Mouse (Mus musculus) left cerebral cortex, postnatal 14 days (tissue): ENCODE measurements around the gene Pdzrn4. TPM values are rescaled to one million over a fixed set of nuclear protein-coding genes. Genes with fewer than 3 reads are reported as not detected.

Source experiments
- DNase-seq, 2 experiments: peaks; one replicate each; pipeline ENCODE4 v3.0.0; 2021 to 2022; ENCODE audit warnings: low spot score in 2 of 2, mixed read lengths in 1 of 2
- intact Hi-C: fragments of 180-260 bp; cut with DNase I; formaldehyde crosslinking; loops from one replicate; pipeline ENCODE4 v1.15.1; 2025
- total RNA-seq, 2 experiments: library from RNA; stranded (reverse); gene quantifications; 2 replicates each; pipeline ENCODE4 v1.2.3; 2021

Gene Pdzrn4
- total RNA-seq, 2 experiments from 2014 or later, result 13.9 to 15.2 TPM

DNA sequence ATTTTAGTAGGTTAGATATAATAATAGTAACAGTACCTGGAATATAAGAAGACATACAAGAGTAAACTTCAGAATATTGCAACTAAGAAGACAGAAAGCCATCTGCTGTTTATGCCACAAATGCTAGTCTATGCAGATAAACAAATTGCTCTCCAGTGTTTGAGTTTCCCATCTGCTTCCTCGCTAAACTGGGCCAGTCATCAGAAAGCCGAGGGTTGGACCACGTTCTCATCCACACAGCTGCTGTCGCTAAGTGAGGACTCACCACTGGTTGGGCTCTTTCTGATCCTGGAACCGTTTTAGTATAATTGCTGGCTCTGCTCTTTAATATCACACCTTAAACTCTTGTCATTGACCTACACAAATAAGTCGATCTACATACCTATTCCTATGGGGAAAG lies 85.5 kb downstream of the Pdzrn4 start:
- DNase-seq, result peak; percentile 22 to 30
- intact Hi-C loops, result no loop called here

- DNase-seq, result peak; percentile 16 to 21
- intact Hi-C loops, result no loop called here
Observed at GRCm38 (mm10) chr15:92491376-92491775, 94.7 kb downstream of the Pdzrn4 start.

DNA sequence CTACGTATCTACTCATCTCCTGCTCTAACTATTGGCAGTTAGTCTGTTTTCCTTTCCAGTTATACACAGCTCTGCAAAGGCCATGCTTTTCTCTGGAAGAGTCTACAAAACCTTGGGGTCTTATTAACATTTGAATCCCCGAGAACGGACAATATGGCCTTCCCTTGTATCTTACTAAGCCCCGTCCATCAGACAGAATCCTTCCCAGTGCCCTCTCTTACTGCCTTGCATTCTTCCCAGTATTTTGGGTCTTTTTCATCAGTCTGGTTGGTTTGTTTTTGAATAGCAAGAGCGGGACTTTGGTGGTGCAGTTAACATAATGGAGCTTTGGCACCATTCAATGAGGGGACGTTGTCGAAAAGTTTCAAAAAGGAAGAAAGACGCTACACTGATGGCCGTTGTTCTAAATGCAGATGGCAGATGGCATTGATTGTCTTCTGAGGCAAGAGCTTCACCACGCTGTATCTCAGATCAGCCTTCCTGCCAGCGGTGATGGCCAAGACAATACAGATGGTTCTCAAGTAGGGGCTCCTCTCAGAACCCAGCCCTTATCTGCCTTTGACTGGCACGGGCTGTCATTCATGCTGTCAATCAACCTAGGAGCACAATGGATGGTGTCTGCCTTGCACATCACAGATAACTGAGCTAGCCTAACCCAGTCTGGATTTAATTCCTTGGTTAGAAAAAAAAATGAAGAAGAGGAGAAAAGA lies 98.9 kb downstream of the Pdzrn4 start:
- intact Hi-C loops, result no loop called here
- DNase-seq, result no peak

GRCm38 (mm10) chr15:92500276-92500838 lies 103.7 kb downstream of the Pdzrn4 start:
- intact Hi-C loops, result no loop called here
- DNase-seq, result no peak

- DNase-seq, result no peak
- intact Hi-C loops, result no loop called here
Observed at GRCm38 (mm10) chr15:92502797-92503196, 106.1 kb downstream of the Pdzrn4 start.

DNA sequence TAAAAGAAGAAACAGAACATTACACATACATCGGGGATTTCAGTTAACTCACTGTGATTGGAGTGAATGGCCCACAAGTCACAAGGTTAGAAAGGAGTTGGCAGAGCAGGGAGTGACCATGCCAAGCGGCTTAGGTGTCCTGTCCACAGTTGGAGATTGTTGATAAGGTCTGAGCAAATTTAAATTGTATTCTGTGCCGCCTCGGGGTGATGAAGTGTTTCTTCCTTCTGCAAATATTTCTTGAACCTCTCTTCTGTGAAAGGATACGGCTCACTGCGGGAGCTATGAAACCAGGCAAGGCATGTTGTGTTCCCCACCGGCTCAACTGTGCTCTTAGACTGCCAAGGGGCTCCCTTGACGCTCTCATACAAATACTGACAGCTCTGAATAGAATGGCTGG lies 112.7 kb downstream of the Pdzrn4 start:
- intact Hi-C loops, result no loop called here
- no peak for DNase-seq

DNA sequence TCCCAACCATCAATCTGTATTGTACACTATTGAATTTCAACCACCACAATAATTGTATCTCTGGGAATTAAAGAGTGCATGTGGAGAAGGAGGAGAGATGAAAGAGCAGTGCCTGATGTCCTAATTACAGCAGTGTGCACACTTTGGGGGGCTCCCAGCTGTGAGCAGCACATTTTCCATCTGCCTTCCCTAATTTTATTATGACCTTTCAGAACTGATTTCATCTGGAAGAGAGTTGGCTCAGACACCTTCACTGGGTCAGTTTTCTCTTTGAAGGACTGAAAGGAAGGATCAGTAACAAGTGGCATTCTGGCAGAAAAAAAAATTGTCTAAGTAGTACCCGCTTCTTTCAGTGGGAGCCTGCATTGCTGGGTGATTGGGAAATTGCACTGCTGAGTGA lies 119.0 kb downstream of the Pdzrn4 start:
- DNase-seq, result no peak
- intact Hi-C loops, result no loop called here

GRCm38 (mm10) chr15:92520677-92521225 lies 124.1 kb downstream of the Pdzrn4 start:
- peak in 1 of 2 experiments; percentile 12 for DNase-seq
- intact Hi-C loops, result loop anchor here (10.0 kb wide), 1 partner anchor 704 kb away; no protein-coding TSS in a partner anchor

DNA sequence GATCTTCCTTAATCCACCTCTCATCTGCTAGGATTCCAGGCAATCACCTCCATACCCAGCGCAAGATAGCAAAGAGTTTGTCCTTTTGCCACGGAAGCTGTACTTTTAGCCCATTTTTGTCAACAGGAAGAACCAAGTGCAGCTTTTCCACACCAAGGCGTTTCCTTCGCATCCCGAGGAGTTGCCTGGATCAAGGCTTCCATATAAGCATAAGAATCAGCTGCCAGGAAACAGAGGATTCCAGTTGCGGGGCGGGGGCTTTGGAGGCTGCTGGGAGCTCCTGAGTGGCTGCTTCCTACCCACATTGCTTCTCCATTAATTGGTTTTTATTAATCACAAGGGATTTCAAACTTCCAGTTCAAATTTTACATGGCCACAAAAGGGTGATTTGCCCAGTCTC lies 125.0 kb downstream of the Pdzrn4 start:
- DNase-seq, result no peak
- intact Hi-C loops, result loop anchor here (10.0 kb wide), 1 partner anchor 703 kb away; no protein-coding TSS in a partner anchor

DNA sequence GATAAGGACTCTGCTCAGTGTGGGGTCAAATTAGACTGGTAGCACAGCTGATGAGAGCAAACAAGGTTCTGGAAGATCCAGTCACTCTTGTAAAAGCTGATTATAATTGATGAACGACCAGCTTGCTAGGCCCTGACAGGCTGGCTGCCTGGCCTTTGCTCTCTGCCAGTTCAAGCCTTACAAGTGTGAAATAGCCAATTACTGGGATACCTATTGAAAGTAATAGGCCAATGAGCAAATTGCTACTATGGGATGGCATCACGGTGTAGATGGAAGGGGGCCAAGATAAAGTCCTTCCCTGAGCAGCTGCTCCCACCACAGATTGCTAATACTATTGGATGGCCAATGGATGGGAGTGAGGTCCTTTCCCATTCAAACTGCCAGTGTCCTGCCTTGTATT lies 128.2 kb downstream of the Pdzrn4 start:
- no peak for DNase-seq

DNA sequence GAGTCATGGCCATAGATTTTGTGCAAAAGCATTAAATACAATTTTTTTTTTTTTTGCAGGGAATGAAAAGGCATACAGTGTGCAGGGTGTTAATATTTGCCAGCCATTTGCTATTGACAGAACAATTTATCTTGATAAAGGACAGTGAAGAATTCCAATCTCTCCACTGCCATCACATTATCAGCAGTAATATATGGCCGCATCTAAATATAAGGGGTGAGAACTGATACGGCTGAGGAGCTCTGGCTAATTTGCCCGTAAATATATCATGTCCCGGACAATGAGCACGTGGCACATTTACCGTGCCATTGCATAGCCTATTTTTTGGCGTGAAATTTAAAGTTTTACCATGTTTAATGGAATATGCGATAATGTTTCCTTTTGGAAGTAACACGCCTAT lies 128.7 kb downstream of the Pdzrn4 start:
- DNase-seq, result no peak
- intact Hi-C loops, result loop anchor here (10.0 kb wide), 1 partner anchor 699 kb away; no protein-coding TSS in a partner anchor

More for the DNA sequence above, 128.2 kb downstream of the Pdzrn4 start:
- intact Hi-C loops, result loop anchor here (10.0 kb wide), 1 partner anchor 700 kb away; no protein-coding TSS in a partner anchor

- intact Hi-C loops, result loop anchor here (10.0 kb wide), 1 partner anchor 698 kb away; no protein-coding TSS in a partner anchor
- no peak for DNase-seq
Observed at GRCm38 (mm10) chr15:92526731-92527130, 130.1 kb downstream of the Pdzrn4 start.

DNA sequence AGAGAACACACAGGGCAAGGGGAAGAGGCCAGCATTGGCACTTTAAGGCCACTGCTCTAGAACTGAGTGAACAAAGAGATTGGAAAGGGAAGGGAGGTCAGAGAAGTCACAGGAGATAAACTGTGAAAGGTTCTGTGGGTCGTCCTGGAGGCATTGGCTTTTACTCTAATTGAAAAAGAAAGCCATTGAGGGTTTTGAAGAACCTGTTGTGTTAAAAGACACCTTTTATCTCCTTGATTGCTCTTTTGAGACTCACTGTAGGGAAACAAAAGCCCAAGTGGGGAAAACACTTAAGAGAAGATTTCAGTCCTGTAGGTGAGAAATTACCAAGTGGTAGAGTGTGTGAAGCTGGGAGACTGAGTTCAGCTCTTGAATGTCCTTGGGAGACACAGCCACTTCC lies 146.6 kb downstream of the Pdzrn4 start:
- DNase-seq, result no peak
- intact Hi-C loops, result no loop called here

DNA sequence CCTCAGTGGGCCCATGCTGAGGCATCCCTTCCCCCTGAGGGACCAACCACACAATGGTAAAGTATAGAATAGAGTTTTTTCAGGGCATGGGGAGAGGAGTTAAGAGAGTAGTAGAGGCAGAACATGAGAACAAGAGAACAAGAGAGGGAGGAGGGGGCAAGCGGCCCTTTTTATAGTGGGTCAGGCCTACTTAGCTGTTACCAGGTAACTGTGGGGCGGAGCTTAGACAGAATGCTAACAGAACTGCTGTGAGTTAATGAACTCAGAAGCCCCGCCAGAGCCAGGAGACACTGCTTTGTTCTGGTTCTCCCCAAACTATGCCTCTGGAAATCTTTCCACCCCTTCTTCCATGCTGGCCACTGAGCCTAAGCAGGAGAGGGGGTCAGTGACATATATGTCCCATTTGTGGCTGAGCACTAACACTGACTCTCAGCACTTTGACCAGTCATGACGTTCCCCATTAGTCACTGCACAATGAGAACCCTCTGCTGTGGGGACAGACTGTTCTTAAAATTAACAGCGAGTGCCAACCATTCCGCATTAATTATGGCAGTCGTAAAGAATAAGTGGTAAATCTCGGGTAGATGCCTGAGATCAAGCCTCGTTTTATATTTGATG lies 150.7 kb downstream of the Pdzrn4 start:
- DNase-seq, result no peak
- intact Hi-C loops, result no loop called here

DNA sequence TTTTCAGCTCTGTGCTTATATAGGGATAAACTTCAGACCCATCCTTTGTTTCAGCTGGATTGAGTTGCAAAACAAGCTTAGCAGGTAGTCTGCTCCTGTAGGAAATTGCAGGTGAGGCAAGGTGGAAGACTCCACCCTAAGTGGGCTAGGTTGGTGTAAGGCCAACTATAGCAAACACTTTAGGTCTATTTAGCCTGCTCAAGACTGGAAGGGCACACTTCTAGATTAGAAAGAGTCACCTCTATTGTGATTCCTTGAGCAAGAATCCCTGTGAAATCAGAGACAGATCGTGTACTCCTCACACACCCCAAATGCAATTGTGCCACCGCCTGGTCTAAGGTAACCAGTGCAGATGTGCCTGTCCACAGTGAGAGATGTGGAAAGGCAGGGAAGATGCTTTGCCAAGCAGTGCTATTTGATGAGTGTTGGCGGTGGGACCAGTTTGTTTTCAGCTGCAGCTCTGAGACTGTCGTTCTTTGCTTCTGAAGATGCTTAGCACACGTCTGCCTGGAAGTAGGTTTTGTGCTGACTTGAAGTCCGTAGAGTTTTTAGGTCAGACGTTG lies 158.4 kb downstream of the Pdzrn4 start:
- intact Hi-C loops, result no loop called here
- no peak for DNase-seq

DNA sequence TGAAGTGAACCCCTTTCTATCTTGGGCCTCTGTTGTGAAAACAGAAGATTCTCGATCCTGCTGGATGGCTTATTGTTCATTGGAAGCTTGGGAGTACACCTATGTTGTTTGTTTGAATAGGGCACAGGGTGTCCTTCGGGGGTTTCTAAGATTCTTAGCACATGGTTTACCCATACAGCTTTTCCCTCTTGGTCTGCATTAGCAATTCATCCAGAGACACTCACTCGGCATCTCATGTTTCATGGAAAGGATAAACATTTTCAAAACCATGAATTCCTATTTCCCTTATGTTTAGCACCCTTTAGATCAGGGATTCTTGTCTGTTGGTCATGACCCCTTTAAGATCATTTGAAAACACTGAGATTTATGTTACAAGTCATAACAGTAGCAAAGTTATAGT lies 159.0 kb downstream of the Pdzrn4 start:
- no peak for DNase-seq
- intact Hi-C loops, result no loop called here

- no peak for DNase-seq
- intact Hi-C loops, result no loop called here
Observed at GRCm38 (mm10) chr15:92558592-92558991, 161.9 kb downstream of the Pdzrn4 start.

DNA sequence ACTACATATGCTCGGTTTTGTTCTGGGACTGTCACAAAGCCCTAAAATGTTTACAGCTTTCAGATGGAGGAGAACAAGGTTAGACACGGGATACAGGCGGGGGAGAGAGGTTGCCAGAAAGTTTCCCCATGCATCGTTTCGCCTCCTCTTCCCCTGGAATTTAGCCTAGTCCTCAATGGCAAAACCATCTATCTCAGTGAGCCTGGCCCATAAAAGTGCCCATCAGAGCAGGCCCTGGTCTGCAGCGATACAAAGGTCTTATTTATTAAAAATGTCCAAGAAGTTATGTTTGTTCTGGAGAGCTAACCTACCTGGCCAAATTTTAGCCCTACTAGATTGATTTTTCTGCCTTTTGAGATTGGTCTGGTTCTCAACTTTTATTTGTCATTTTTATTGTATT lies 165.5 kb downstream of the Pdzrn4 start:
- intact Hi-C loops, result no loop called here
- no peak for DNase-seq

DNA sequence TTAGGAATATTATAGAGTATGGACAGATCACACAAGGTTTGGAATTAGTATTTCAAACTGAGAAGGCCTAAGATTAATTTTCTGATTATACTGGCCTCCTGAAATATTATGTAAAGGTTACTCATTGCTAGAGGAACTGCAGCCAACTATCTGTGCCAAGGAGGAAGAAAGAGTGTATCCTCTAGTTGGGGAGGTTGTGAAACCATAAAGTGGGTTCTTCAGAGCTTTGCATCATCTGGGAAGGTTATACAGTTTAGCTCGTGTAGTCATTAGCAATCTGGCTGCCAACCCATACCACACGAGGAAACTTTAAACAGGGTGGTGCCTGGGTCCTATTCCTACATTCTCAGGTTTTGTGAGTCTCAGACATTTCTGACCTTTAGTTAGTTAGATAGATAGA lies 166.9 kb downstream of the Pdzrn4 start:
- intact Hi-C loops, result no loop called here
- DNase-seq, result no peak
